Mouse (Mus musculus) MEL (cell line): ENCODE measurements at regions not wholly inside any gene's neighbourhood (a gene's known extent, or its start where the extent isn't known, plus 50 kb on each side); places are given as distances from the start of the nearest gene placed in this dataset.

Experiments used
- DNase-seq: peaks from one replicate; pipeline ENCODE4 v3.0.0; 2011; ENCODE audit warnings: low read depth, low spot score
- H3K27ac ChIP-seq: 2 replicates; pipeline ENCODE4 v1.5.1; 2012; ENCODE audit warnings: low read depth, mild to moderate bottlenecking, control low read depth, low read length, moderate library complexity; ENCODE audit not compliant: control insufficient read depth
- H3K27me3 ChIP-seq, 2 experiments: fragments of 150-350 bp in 1 of 2; sonication (generic) in 1 of 2; 2 replicates each; pipeline ENCODE4 v1.6.1; 2012; ENCODE audit warnings: low read length in 2 of 2, mild to moderate bottlenecking in 2 of 2, improper control_type of control experiment in 1 of 2, moderate library complexity in 1 of 2; ENCODE audit not compliant: insufficient read depth in 2 of 2, control insufficient read depth in 1 of 2
- H3K36me3 ChIP-seq, 2 experiments: 2 replicates each; pipeline ENCODE4 v1.6.1; 2012 to 2014; ENCODE audit warnings: low read length in 2 of 2, improper control_type of control experiment in 1 of 2, inconsistent platforms in 1 of 2, mild to moderate bottlenecking in 1 of 2; ENCODE audit not compliant: insufficient read depth in 2 of 2, control insufficient read depth in 1 of 2
- H3K4me1 ChIP-seq, 2 experiments: fragments of 150-350 bp in 1 of 2; sonication (generic) in 1 of 2; 2 replicates each; pipeline ENCODE4 v1.6.1; 2012; ENCODE audit warnings: low read length in 2 of 2, improper control_type of control experiment in 1 of 2, mild to moderate bottlenecking in 1 of 2; ENCODE audit not compliant: insufficient read depth in 2 of 2, control insufficient read depth in 1 of 2
- H3K4me3 ChIP-seq, 2 experiments: fragments of 150-350 bp in 1 of 2; sonication (generic) in 1 of 2; 2 replicates each; pipeline ENCODE4 v1.5.1; 2012; ENCODE audit warnings: low read depth in 2 of 2, low read length in 2 of 2, mild to moderate bottlenecking in 2 of 2, moderate library complexity in 2 of 2, control low read depth in 1 of 2, improper control_type of control experiment in 1 of 2; ENCODE audit not compliant: control insufficient read depth in 1 of 2, insufficient read depth in 1 of 2
- H3K79me2 ChIP-seq: 2 replicates; pipeline ENCODE4 v1.6.1; 2012; ENCODE audit warnings: mild to moderate bottlenecking, low read length, moderate library complexity; ENCODE audit not compliant: control insufficient read depth, poor library complexity, insufficient read depth
- H3K9ac ChIP-seq: 2 replicates; pipeline ENCODE4 v1.6.1; 2012; ENCODE audit warnings: low read depth, mild to moderate bottlenecking, control low read depth, low read length, moderate library complexity; ENCODE audit not compliant: control insufficient read depth, poor library complexity, severe bottlenecking
- H3K9me3 ChIP-seq: fragments of 150-350 bp; sonication (generic); replicated peaks from 2 replicates; pipeline ENCODE4 v1.6.1; 2012; ENCODE audit warnings: mild to moderate bottlenecking, low read length, improper control_type of control experiment, moderate library complexity; ENCODE audit not compliant: insufficient read depth
- BHLHE40 ChIP-seq: IDR thresholded peaks from 2 replicates; pipeline ENCODE4 v1.6.1; 2012; ENCODE audit warnings: low read depth, mild to moderate bottlenecking, inconsistent platforms, low read length, improper control_type of control experiment, borderline replicate concordance
- CHD1 ChIP-seq: IDR thresholded peaks from 2 replicates; pipeline ENCODE4 v1.6.1; 2012; ENCODE audit warnings: low read depth, mild to moderate bottlenecking, inconsistent platforms, low read length, improper control_type of control experiment
- CTCF ChIP-seq, 3 experiments: IDR thresholded peaks in 2 of 3; conservative IDR thresholded peaks in 1 of 3; 2 replicates each; pipeline ENCODE4 v1.5.1; 2011 to 2012; ENCODE audit warnings: low read length in 3 of 3, low read depth in 2 of 3, mild to moderate bottlenecking in 2 of 3, improper control_type of control experiment in 1 of 3, inconsistent platforms in 1 of 3, mixed read lengths in 1 of 3, moderate library complexity in 1 of 3; ENCODE audit not compliant: control insufficient read depth in 1 of 3, insufficient read depth in 1 of 3, poor library complexity in 1 of 3, severe bottlenecking in 1 of 3
- E2F4 ChIP-seq: IDR thresholded peaks from 2 replicates; pipeline ENCODE4 v1.6.1; 2011; ENCODE audit warnings: low read depth, low read length, improper control_type of control experiment, borderline replicate concordance
- ELF1 ChIP-seq: IDR thresholded peaks from 2 replicates; pipeline ENCODE4 v1.6.1; 2014; ENCODE audit warnings: low read depth, mild to moderate bottlenecking, inconsistent platforms, low read length, improper control_type of control experiment, moderate library complexity
- GABPA ChIP-seq: IDR thresholded peaks from 2 replicates; pipeline ENCODE4 v1.6.1; 2012; ENCODE audit warnings: low read depth, mild to moderate bottlenecking, inconsistent platforms, low read length, improper control_type of control experiment, moderate library complexity
- GATA1 ChIP-seq: IDR thresholded peaks from 2 replicates; pipeline ENCODE4 v1.6.1; 2011; ENCODE audit warnings: low read depth, low read length, improper control_type of control experiment
- MAX ChIP-seq: IDR thresholded peaks from 2 replicates; pipeline ENCODE4 v1.6.1; 2011; ENCODE audit warnings: low read length, improper control_type of control experiment
- MAZ ChIP-seq: IDR thresholded peaks from 2 replicates; pipeline ENCODE4 v1.6.1; 2012; ENCODE audit warnings: low read depth, mild to moderate bottlenecking, inconsistent platforms, low read length, improper control_type of control experiment
- MEF2A ChIP-seq: IDR thresholded peaks from 2 replicates; pipeline ENCODE4 v1.6.1; 2014; ENCODE audit warnings: low read depth, mild to moderate bottlenecking, inconsistent platforms, low read length, improper control_type of control experiment; ENCODE audit not compliant: poor library complexity, insufficient replicate concordance, severe bottlenecking; ENCODE audit errors: extremely low read depth
- MXI1 ChIP-seq: IDR thresholded peaks from 2 replicates; pipeline ENCODE4 v1.6.1; 2011; ENCODE audit warnings: mild to moderate bottlenecking, low read depth, low read length, improper control_type of control experiment
- MYB ChIP-seq: IDR thresholded peaks from 2 replicates; pipeline ENCODE4 v1.6.1; 2011; ENCODE audit warnings: mild to moderate bottlenecking, low read depth, low read length, improper control_type of control experiment
- MYC ChIP-seq: IDR thresholded peaks from 2 replicates; pipeline ENCODE4 v1.6.1; 2011; ENCODE audit warnings: low read depth, mild to moderate bottlenecking, low read length, improper control_type of control experiment, moderate library complexity
- NRF1 ChIP-seq: IDR thresholded peaks from 2 replicates; pipeline ENCODE4 v1.6.1; 2014; ENCODE audit warnings: low read depth, mild to moderate bottlenecking, inconsistent platforms, low read length, improper control_type of control experiment, moderate library complexity; ENCODE audit not compliant: poor library complexity, insufficient read depth, severe bottlenecking
- POLR2A ChIP-seq, 2 experiments: IDR thresholded peaks; 2 replicates each; pipeline ENCODE4 v1.6.1; 2011 to 2012; ENCODE audit warnings: low read length in 2 of 2, mild to moderate bottlenecking in 2 of 2, control low read depth in 1 of 2, improper control_type of control experiment in 1 of 2, low read depth in 1 of 2, moderate library complexity in 1 of 2; ENCODE audit not compliant: control insufficient read depth in 1 of 2, insufficient read depth in 1 of 2, poor library complexity in 1 of 2
- RCOR1 ChIP-seq: IDR thresholded peaks from 2 replicates; pipeline ENCODE4 v1.6.1; 2012; ENCODE audit warnings: low read depth, mild to moderate bottlenecking, inconsistent platforms, low read length, improper control_type of control experiment
- SIN3A ChIP-seq: IDR thresholded peaks from 2 replicates; pipeline ENCODE4 v1.6.1; 2012; ENCODE audit warnings: low read length, improper control_type of control experiment, inconsistent platforms
- SMC3 ChIP-seq: IDR thresholded peaks from 2 replicates; pipeline ENCODE4 v1.6.1; 2011; ENCODE audit warnings: low read depth, low read length, improper control_type of control experiment
- TCF12 ChIP-seq: IDR thresholded peaks from 2 replicates; pipeline ENCODE4 v1.6.1; 2014; ENCODE audit warnings: low read depth, mild to moderate bottlenecking, inconsistent platforms, low read length, improper control_type of control experiment, moderate library complexity
- UBTF ChIP-seq: IDR thresholded peaks from 2 replicates; pipeline ENCODE4 v1.6.1; 2012; ENCODE audit warnings: low read depth, mild to moderate bottlenecking, inconsistent platforms, low read length, improper control_type of control experiment, moderate library complexity, borderline replicate concordance; ENCODE audit not compliant: insufficient read depth
- USF1 ChIP-seq: IDR thresholded peaks from 2 replicates; pipeline ENCODE4 v1.6.1; 2014; ENCODE audit warnings: low read depth, mild to moderate bottlenecking, inconsistent platforms, low read length, improper control_type of control experiment, moderate library complexity
- USF2 ChIP-seq, 2 experiments: IDR thresholded peaks; 2 replicates each; pipeline ENCODE4 v1.6.1; 2011 to 2012; ENCODE audit warnings: improper control_type of control experiment in 2 of 2, low read length in 2 of 2, borderline replicate concordance in 1 of 2, inconsistent platforms in 1 of 2, low read depth in 1 of 2, mild to moderate bottlenecking in 1 of 2; ENCODE audit not compliant: insufficient read depth in 1 of 2
- ZC3H11A ChIP-seq: IDR thresholded peaks from 2 replicates; pipeline ENCODE4 v1.6.1; 2012; ENCODE audit warnings: low read depth, mild to moderate bottlenecking, inconsistent platforms, low read length, improper control_type of control experiment
- ZKSCAN1 ChIP-seq: IDR thresholded peaks from 2 replicates; pipeline ENCODE4 v1.6.1; 2012; ENCODE audit warnings: low read depth, mild to moderate bottlenecking, inconsistent platforms, low read length, improper control_type of control experiment, moderate library complexity
- ZMIZ1 ChIP-seq: IDR thresholded peaks from 2 replicates; pipeline ENCODE4 v1.6.1; 2012; ENCODE audit warnings: low read depth, mild to moderate bottlenecking, inconsistent platforms, low read length, improper control_type of control experiment, moderate library complexity

- TF ChIP-seq E2F4 (no peak), NRF1 (no peak), UBTF (no peak), USF1 (no peak), BHLHE40 (no peak), GATA1 (no peak), RCOR1 (no peak), SMC3 (no peak), CTCF (IDR thresholded peaks at IDR 0.05 in 2 of 3, conservative IDR thresholded peaks at IDR 0.05 in 1 of 3; ENCODE audit: control insufficient read depth in 1 of 3, insufficient read depth in 1 of 3, low read depth in 2 of 3, low read length in 3 of 3, poor library complexity in 1 of 3, severe bottlenecking in 1 of 3) (no peak), MYB (no peak), ZKSCAN1 (no peak), MXI1 (no peak), ZC3H11A (no peak), SIN3A (no peak), GABPA (no peak), MAX (no peak)
- Histone ChIP-seq H3K36me3 (no peaks in the 10 kb centered on the region), H3K27me3 (no peaks in the 10 kb centered on the region), H3K79me2 (no peaks in the 10 kb centered on the region), H3K4me3 (no peak overlapping the region), H3K9ac (no peak overlapping the region), H3K9me3 (no peaks in the 10 kb centered on the region), H3K27ac (no peak overlapping the region), H3K4me1 (no peaks in the 10 kb centered on the region)
- DNase-seq, result no peak
Measured at GRCm38 (mm10) chr8:109323351-109323750, 170.5 kb upstream of the Pmfbp1 start.

DNA sequence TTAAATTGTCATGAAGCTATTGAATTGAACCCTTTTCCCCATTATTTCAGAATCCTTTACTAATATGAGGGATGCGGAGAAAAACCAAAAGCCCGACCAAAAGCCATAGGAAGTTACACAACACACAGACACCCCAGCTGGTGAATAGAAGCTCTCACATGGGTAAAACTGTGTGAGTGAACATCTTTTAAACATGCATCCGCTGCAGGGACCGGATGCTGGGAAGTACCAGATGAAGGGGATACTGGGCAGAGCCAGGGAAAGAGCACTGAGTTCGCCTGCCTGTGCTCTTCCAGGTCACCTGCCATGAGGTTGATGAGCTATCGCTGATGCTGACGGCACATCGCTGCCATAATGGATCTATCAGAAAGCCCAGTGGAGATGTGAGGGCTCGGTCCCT, 169.6 kb upstream of the Pmfbp1 start:
- DNase-seq, result no peak
- no peak overlapping the region for H3K4me3 ChIP-seq
- no peaks in the 10 kb centered on the region for H3K4me1 ChIP-seq
- no peaks in the 10 kb centered on the region for H3K27me3 ChIP-seq
- no peak overlapping the region for H3K27ac ChIP-seq
- no peaks in the 10 kb centered on the region for H3K79me2 ChIP-seq
- H3K9me3 ChIP-seq, result no peaks in the 10 kb centered on the region
- no peaks in the 10 kb centered on the region for H3K36me3 ChIP-seq
- TF ChIP-seq TCF12 (no peak), SIN3A (no peak), SMC3 (no peak), ELF1 (no peak), GABPA (no peak), UBTF (no peak), NRF1 (no peak), MEF2A (no peak), USF2 (IDR thresholded peaks at IDR 0.05; ENCODE audit: borderline replicate concordance in 1 of 2, insufficient read depth in 1 of 2, low read depth in 1 of 2, low read length in 2 of 2) (no peak), ZKSCAN1 (no peak), ZMIZ1 (no peak), USF1 (no peak), BHLHE40 (no peak), MYC (no peak), MAZ (no peak), CHD1 (no peak), ZC3H11A (no peak), POLR2A (IDR thresholded peaks at IDR 0.05; ENCODE audit: control insufficient read depth in 1 of 2, insufficient read depth in 1 of 2, low read depth in 1 of 2, low read length in 2 of 2, poor library complexity in 1 of 2) (no peak)
- no peak overlapping the region for H3K9ac ChIP-seq
